8 mouse cellular contexts compared by ENCODE assay signal in genomic region chr1:36714311-36714710, GRCm38 (mm10). TPM values are rescaled to one million over a fixed set of nuclear protein-coding genes. Genes with fewer than 3 reads are reported as not detected.
DNase-seq lines count a peak whose midpoint lies in the region; ATAC-seq and TF ChIP-seq lines count a peak whose summit lies in the region.

Gene Actr1b (minus strand): TSS chr1:36714422.

- H3K27me3 ChIP-seq in kidney, adult 2 months (replicated peaks; ENCODE audit: control insufficient read depth, insufficient read depth, low read length) = no peaks in the 10 kb centered on the region
- H3K27me3 ChIP-seq in intestine, postnatal 0 days (replicated peaks; ENCODE audit: control insufficient read depth, insufficient read depth, low read length) = no peaks in the 10 kb centered on the region
- no peaks in the 10 kb centered on the region for H3K27me3 ChIP-seq in midbrain, embryonic 11.5 days (ENCODE audit: control insufficient read depth, insufficient read depth, low read length)

- ATAC-seq in intestine, postnatal 0 days = no peak
- no peak for ATAC-seq in midbrain, embryonic 11.5 days (ENCODE audit: low FRiP score)

- H3K4me1 ChIP-seq in kidney, adult 2 months (ENCODE audit: control insufficient read depth, insufficient read depth, low read length) = no peaks in the 10 kb centered on the region
- no peaks in the 10 kb centered on the region for H3K4me1 ChIP-seq in intestine, postnatal 0 days (replicated peaks; ENCODE audit: control insufficient read depth, insufficient read depth, low read length)
- H3K4me1 ChIP-seq in midbrain, embryonic 11.5 days (ENCODE audit: control insufficient read depth, insufficient read depth, low read length) = no peaks in the 10 kb centered on the region

- TF ChIP-seq CTCF in kidney, adult 2 months (conservative IDR thresholded peaks at IDR 0.05; ENCODE audit: insufficient read depth, insufficient read length, low read depth, low read length) = no peak
- TF ChIP-seq CTCF in intestine, postnatal 0 days (IDR thresholded peaks at IDR 0.05; ENCODE audit: low read depth) = no peak

- H3K36me3 ChIP-seq in kidney, adult 2 months (ENCODE audit: control insufficient read depth, insufficient read depth, low read length) = no peaks in the 10 kb centered on the region
- no peaks in the 10 kb centered on the region for H3K36me3 ChIP-seq in intestine, postnatal 0 days (ENCODE audit: control insufficient read depth, insufficient read depth)
- no peaks in the 10 kb centered on the region for H3K36me3 ChIP-seq in midbrain, embryonic 11.5 days (ENCODE audit: control insufficient read depth, insufficient read depth, low read length)

- H3K4me3 ChIP-seq in kidney, adult 2 months (ENCODE audit: insufficient read depth, low read depth, low read length) = no peak within 1 kb of the TSS
- no peak within 1 kb of the TSS for H3K4me3 ChIP-seq in intestine, postnatal 0 days (ENCODE audit: low read depth, low read length)
- H3K4me3 ChIP-seq in midbrain, embryonic 11.5 days (ENCODE audit: low read depth, low read length) = no peak within 1 kb of the TSS

- WGBS in kidney, adult 2 months = 79% methylated on average over 5 of the region's 5 CpGs
- WGBS in intestine, postnatal 0 days = 79% methylated on average over 5 of the region's 5 CpGs
- WGBS in midbrain, embryonic 11.5 days = 84% methylated on average over 5 of the region's 5 CpGs

- DNase-seq in kidney, adult 2 months = no peak
- no peak for DNase-seq in kidney, postnatal 25 days
- DNase-seq in adrenal gland, postnatal 36 days = no peak
- no peak for DNase-seq in gonadal fat pad, adult 2 months (ENCODE audit: low read depth)
- no peak for DNase-seq in midbrain, embryonic 11.5 days (ENCODE audit: low spot score, missing footprints)
- no peak for DNase-seq in c-Kit-positive CD71-positive TER-119-positive erythroid progenitor cells, embryonic 14.5 days (ENCODE audit: low spot score)
- DNase-seq in cerebellum, postnatal 14 days = no peak

- no peaks in the 10 kb centered on the region for H3K9me3 ChIP-seq in intestine, postnatal 0 days (ENCODE audit: control insufficient read depth)
- H3K9me3 ChIP-seq in midbrain, embryonic 11.5 days (ENCODE audit: control insufficient read depth, low read length) = no peaks in the 10 kb centered on the region

- no peak for TF ChIP-seq POLR2A in kidney, adult 2 months (IDR thresholded peaks at IDR 0.05; ENCODE audit: low read depth, low read length)

- no peak within 1 kb of the TSS for H3K27ac ChIP-seq in kidney, adult 2 months (ENCODE audit: insufficient read depth, low read depth, low read length)
- no peak within 1 kb of the TSS for H3K27ac ChIP-seq in intestine, postnatal 0 days (ENCODE audit: low read depth, low read length)
- H3K27ac ChIP-seq in midbrain, embryonic 11.5 days (ENCODE audit: low read depth, low read length) = no peak within 1 kb of the TSS

- no peak within 1 kb of the TSS for H3K4me2 ChIP-seq in intestine, postnatal 0 days (replicated peaks; ENCODE audit: low read depth)
- H3K4me2 ChIP-seq in midbrain, embryonic 11.5 days = no peak within 1 kb of the TSS

- H3K9ac ChIP-seq in intestine, postnatal 0 days (ENCODE audit: low read depth, low read length) = no peak within 1 kb of the TSS
- no peak within 1 kb of the TSS for H3K9ac ChIP-seq in midbrain, embryonic 11.5 days (ENCODE audit: low read length)

RNA-seq across cellular contexts. Expression of gene Actr1b, which starts in this region (rescaled TPM):
- 130 and 141 TPM in 2 replicates for polyA plus RNA-seq in kidney, adult 2 months (2012; rRNA removed)
- 100 to 1,000 TPM; 136 to 141 TPM for total RNA-seq in adrenal gland, postnatal 36 days (2021)
- 102 and 123 TPM in 2 replicates for polyA plus RNA-seq in gonadal fat pad, adult 2 months (2012; rRNA removed)
- 50.3 and 57.0 TPM in 2 replicates for polyA plus RNA-seq in intestine, postnatal 0 days (2015; fragmentation: Nextera tagmentation; extraction: Ambion mirVana)
- polyA plus RNA-seq in midbrain, embryonic 11.5 days (2014; fragmentation: Nextera tagmentation; extraction: Ambion mirVana) = 97.1 and 110 TPM in 2 replicates
